Mouse (Mus musculus): ENCODE results near the gene Taldo1. TPM values are rescaled to one million over a fixed set of nuclear protein-coding genes. Genes with fewer than 3 reads are reported as not detected.

The Taldo1 gene
- polyA plus RNA-seq, 1 experiment, result not detected

DNA sequence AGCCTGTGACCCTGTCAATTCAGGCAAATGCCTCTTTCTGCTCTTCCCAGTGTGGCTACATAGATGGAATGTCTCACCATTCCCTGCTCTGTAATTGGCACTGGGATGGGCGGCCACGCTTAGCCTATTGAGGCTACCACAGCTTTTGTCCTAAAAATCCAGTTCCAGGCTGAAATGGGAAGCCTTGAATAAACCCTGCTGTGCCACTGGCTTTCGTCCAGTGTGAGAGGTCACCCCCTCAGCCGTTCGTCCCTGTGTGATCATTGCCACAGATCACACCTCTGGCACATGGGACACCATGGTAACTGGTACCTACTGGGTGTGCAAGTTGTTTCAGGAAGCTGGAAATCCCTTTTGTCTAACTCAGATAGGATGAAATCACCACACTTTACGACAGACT lies 18.4 kb upstream of the Taldo1 start:
- Histone ChIP-seq H3K27ac (ENCODE audit: insufficient read depth, low read depth, low read length) (no peak overlapping the region), H3K4me1 (ENCODE audit: control insufficient read depth, insufficient read depth, low read length) (peaks cover 2% of the 10 kb centered on the region; the same call in 1 of the 2 replicates), H3K4me3 (ENCODE audit: insufficient read depth, low read depth, low read length) (no peak overlapping the region)
- no peak for TF ChIP-seq POLR2A (IDR thresholded peaks at IDR 0.05; ENCODE audit: insufficient read depth, low read depth, low read length)
- no peak for TF ChIP-seq CTCF (IDR thresholded peaks at IDR 0.05; ENCODE audit: insufficient read depth, low read depth, low read length)
- 51% methylated on average over 6 of the region's 6 CpGs for WGBS

- Histone ChIP-seq H3K4me1 (ENCODE audit: control insufficient read depth, insufficient read depth, low read length) (peaks cover 2% of the 10 kb centered on the region; the same call in 1 of the 2 replicates), H3K4me3 (ENCODE audit: insufficient read depth, low read depth, low read length) (no peak overlapping the region), H3K27ac (ENCODE audit: insufficient read depth, low read depth, low read length) (no peak overlapping the region)
- TF ChIP-seq POLR2A (IDR thresholded peaks at IDR 0.05; ENCODE audit: insufficient read depth, low read depth, low read length) (no peak), CTCF (IDR thresholded peaks at IDR 0.05; ENCODE audit: insufficient read depth, low read depth, low read length) (no peak)
Observed at GRCm38 (mm10) chr7:141374399-141374798, 17.6 kb upstream of the Taldo1 start.

- WGBS, result 69% methylated on average over 4 of the region's 4 CpGs
- Histone ChIP-seq H3K4me3 (ENCODE audit: insufficient read depth, low read depth, low read length) (no peak overlapping the region), H3K27ac (ENCODE audit: insufficient read depth, low read depth, low read length) (no peak overlapping the region), H3K4me1 (ENCODE audit: control insufficient read depth, insufficient read depth, low read length) (no peaks in the 10 kb centered on the region)
- no peak for TF ChIP-seq CTCF (IDR thresholded peaks at IDR 0.05; ENCODE audit: insufficient read depth, low read depth, low read length)
- TF ChIP-seq POLR2A (IDR thresholded peaks at IDR 0.05; ENCODE audit: insufficient read depth, low read depth, low read length), result no peak
Observed at GRCm38 (mm10) chr7:141379584-141379983, 12.4 kb upstream of the Taldo1 start.

GRCm38 (mm10) chr7:141381068-141381835 lies 10.7 kb upstream of the Taldo1 start:
- Histone ChIP-seq H3K4me3 (ENCODE audit: insufficient read depth, low read depth, low read length) (no peak overlapping the region), H3K27ac (ENCODE audit: insufficient read depth, low read depth, low read length) (no peak overlapping the region), H3K4me1 (ENCODE audit: control insufficient read depth, insufficient read depth, low read length) (no peaks in the 10 kb centered on the region)
- 73% methylated on average over 4 of the region's 4 CpGs for WGBS
- TF ChIP-seq POLR2A (IDR thresholded peaks at IDR 0.05; ENCODE audit: insufficient read depth, low read depth, low read length), result no peak
- TF ChIP-seq CTCF (IDR thresholded peaks at IDR 0.05; ENCODE audit: insufficient read depth, low read depth, low read length), result no peak

- TF ChIP-seq CTCF (IDR thresholded peaks at IDR 0.05; ENCODE audit: insufficient read depth, low read depth, low read length) (no peak), POLR2A (IDR thresholded peaks at IDR 0.05; ENCODE audit: insufficient read depth, low read depth, low read length) (no peak)
- 41% methylated on average over 2 of the region's 2 CpGs for WGBS
- Histone ChIP-seq H3K4me3 (ENCODE audit: insufficient read depth, low read depth, low read length) (no peak overlapping the region), H3K27ac (ENCODE audit: insufficient read depth, low read depth, low read length) (no peak overlapping the region), H3K4me1 (ENCODE audit: control insufficient read depth, insufficient read depth, low read length) (peaks cover 3% of the 10 kb centered on the region; the same call in 1 of the 2 replicates)
Observed at GRCm38 (mm10) chr7:141387807-141388486, 4.1 kb upstream of the Taldo1 start.

GRCm38 (mm10) chr7:141388487-141389109 lies 3.4 kb upstream of the Taldo1 start:
- Histone ChIP-seq H3K4me3 (ENCODE audit: insufficient read depth, low read depth, low read length) (no peak overlapping the region), H3K4me1 (ENCODE audit: control insufficient read depth, insufficient read depth, low read length) (peaks cover 3% of the 10 kb centered on the region; the same call in 1 of the 2 replicates), H3K27ac (ENCODE audit: insufficient read depth, low read depth, low read length) (no peak overlapping the region)
- WGBS, result 64% methylated on average over 3 of the region's 3 CpGs
- no peak for TF ChIP-seq POLR2A (IDR thresholded peaks at IDR 0.05; ENCODE audit: insufficient read depth, low read depth, low read length)
- TF ChIP-seq CTCF (IDR thresholded peaks at IDR 0.05; ENCODE audit: insufficient read depth, low read depth, low read length), result no peak

- Histone ChIP-seq H3K4me1 (ENCODE audit: control insufficient read depth, insufficient read depth, low read length) (peaks cover 3% of the 10 kb centered on the region; the same call in 1 of the 2 replicates), H3K27ac (ENCODE audit: insufficient read depth, low read depth, low read length) (no peak overlapping the region), H3K4me3 (ENCODE audit: insufficient read depth, low read depth, low read length) (no peak overlapping the region)
- TF ChIP-seq POLR2A (IDR thresholded peaks at IDR 0.05; ENCODE audit: insufficient read depth, low read depth, low read length) (no peak), CTCF (IDR thresholded peaks at IDR 0.05; ENCODE audit: insufficient read depth, low read depth, low read length) (no peak)
- 64% methylated on average over 9 of the region's 9 CpGs for WGBS
Observed at GRCm38 (mm10) chr7:141390326-141391259, 1.4 kb upstream of the Taldo1 start.

- Histone ChIP-seq H3K27ac (ENCODE audit: insufficient read depth, low read depth, low read length) (no peak overlapping the region; the same call in 1 of the 2 replicates), H3K4me3 (ENCODE audit: insufficient read depth, low read depth, low read length) (peak overlapping the region; percentile 72), H3K4me1 (ENCODE audit: control insufficient read depth, insufficient read depth, low read length) (peaks cover 3% of the 10 kb centered on the region; the same call in 1 of the 2 replicates)
- 8% methylated on average over 9 of the region's 9 CpGs for WGBS
- TF ChIP-seq CTCF (IDR thresholded peaks at IDR 0.05; ENCODE audit: insufficient read depth, low read depth, low read length) (no peak), POLR2A (IDR thresholded peaks at IDR 0.05; ENCODE audit: insufficient read depth, low read depth, low read length) (no peak)
Observed at GRCm38 (mm10) chr7:141392552-141393222, 688 bp downstream of the Taldo1 start.
